Mouse (Mus musculus) testis, adult 2 months (tissue): Measurements from ENCODE around the gene Klf2.

Experiments
- CTCF ChIP-seq: fragments of 200-500 bp; IDR thresholded peaks from 2 replicates; pipeline ENCODE4 v1.5.1; 2012; ENCODE audit warnings: low read depth, mild to moderate bottlenecking, inconsistent platforms, low read length, moderate library complexity; ENCODE audit not compliant: control insufficient read depth, insufficient read depth, insufficient replicate concordance
- POLR2A ChIP-seq: fragments of 200-500 bp; IDR thresholded peaks from 2 replicates; pipeline ENCODE4 v1.6.1; 2012; ENCODE audit warnings: low read depth, mild to moderate bottlenecking, inconsistent platforms, low read length, moderate library complexity; ENCODE audit not compliant: control insufficient read depth

GRCm38 (mm10) chr8:72301497-72301896 is 17.3 kb upstream of the Klf2 start:
- TF ChIP-seq CTCF (no peak), POLR2A (no peak)
